7 mouse cellular contexts compared by ENCODE assay signal in genomic region chr5:117864588-117865300, GRCm38 (mm10).
DNase-seq lines count a peak whose midpoint lies in the region; ATAC-seq lines count a peak whose summit lies in the region.

No protein-coding gene starts in this region.

- 0 out of 2 replicates have a peak overlapping the region, but pooled peaks have one; percentile 24 for H3K4me2 ChIP-seq in forebrain, embryonic 11.5 days (ENCODE audit: low read depth, low read length, severe bottlenecking)
- H3K4me2 ChIP-seq in neural tube, embryonic 14.5 days (ENCODE audit: low read depth, low read length) = no peak overlapping the region

- peak; percentile 63; the same call in 1 of the 2 replicates for ATAC-seq in forebrain, embryonic 11.5 days (replicated peaks; ENCODE audit: low FRiP score)
- ATAC-seq in neural tube, embryonic 14.5 days (ENCODE audit: low read depth) = 0 out of 2 replicates have a peak, but pooled peaks have one; percentile 21

- H3K36me3 ChIP-seq in forebrain, embryonic 11.5 days (ENCODE audit: control insufficient read depth, insufficient read depth, low read length) = no peaks in the 10 kb centered on the region
- H3K36me3 ChIP-seq in neural tube, embryonic 14.5 days (ENCODE audit: control insufficient read depth, insufficient read depth, low read length) = no peaks in the 10 kb centered on the region
- H3K36me3 ChIP-seq in heart, embryonic 10.5 days = no peaks in the 10 kb centered on the region

- 10% methylated on average over 13 of the region's 13 CpGs for WGBS in forebrain, embryonic 11.5 days
- 15% methylated on average over 13 of the region's 13 CpGs for WGBS in neural tube, embryonic 14.5 days
- WGBS in heart, embryonic 10.5 days = 15% methylated on average over 13 of the region's 13 CpGs

- no peaks in the 10 kb centered on the region for H3K9me3 ChIP-seq in forebrain, embryonic 11.5 days (ENCODE audit: control insufficient read depth, low read length)
- H3K9me3 ChIP-seq in neural tube, embryonic 14.5 days (ENCODE audit: control insufficient read depth, low read length) = no peaks in the 10 kb centered on the region
- no peaks in the 10 kb centered on the region for H3K9me3 ChIP-seq in heart, embryonic 10.5 days

- no peak overlapping the region for H3K4me3 ChIP-seq in forebrain, embryonic 11.5 days (ENCODE audit: low read depth, low read length)
- no peak overlapping the region for H3K4me3 ChIP-seq in neural tube, embryonic 14.5 days (ENCODE audit: low read depth, low read length)
- H3K4me3 ChIP-seq in heart, embryonic 10.5 days = no peak overlapping the region

- peak overlapping the region; percentile 20; the same call in 1 of the 2 replicates for H3K9ac ChIP-seq in forebrain, embryonic 11.5 days (ENCODE audit: low read length)
- H3K9ac ChIP-seq in neural tube, embryonic 14.5 days (replicated peaks; ENCODE audit: low read depth, low read length) = no peak overlapping the region; the same call in 1 of the 2 replicates

- peak overlapping the region; percentile 37; the same call in 1 of the 2 replicates for H3K27ac ChIP-seq in forebrain, embryonic 11.5 days (ENCODE audit: low read depth, low read length)
- no peak overlapping the region for H3K27ac ChIP-seq in neural tube, embryonic 14.5 days (ENCODE audit: low read depth, low read length)
- no peak overlapping the region for H3K27ac ChIP-seq in heart, embryonic 10.5 days

- DNase-seq in cerebellum, adult 18-20 months = peak; percentile 79 to 82
- peak; percentile 71 for DNase-seq in forebrain, embryonic 11.5 days (ENCODE audit: low spot score)
- peak; percentile 81 to 84 for DNase-seq in layer of hippocampus, adult 8-10 months (ENCODE audit: low spot score in 2 of 2)
- no peak for DNase-seq in heart, embryonic 10.5 days (ENCODE audit: low spot score)
- no peak for DNase-seq in T-cell, adult 2 months (ENCODE audit: low spot score)
- DNase-seq in ovary, postnatal 36 days (ENCODE audit: low spot score) = no peak

- H3K27me3 ChIP-seq in forebrain, embryonic 11.5 days (ENCODE audit: control insufficient read depth, insufficient read depth, low read length) = no peaks in the 10 kb centered on the region
- no peaks in the 10 kb centered on the region for H3K27me3 ChIP-seq in neural tube, embryonic 14.5 days (ENCODE audit: control insufficient read depth, insufficient read depth, low read length)
- peaks cover 67% of the 10 kb centered on the region for H3K27me3 ChIP-seq in heart, embryonic 10.5 days (ENCODE audit: insufficient read depth, poor library complexity, severe bottlenecking)

- H3K4me1 ChIP-seq in forebrain, embryonic 11.5 days (replicated peaks; ENCODE audit: control insufficient read depth, insufficient read depth, low read length) = peaks cover 7% of the 10 kb centered on the region; the same call in 1 of the 2 replicates
- no peaks in the 10 kb centered on the region for H3K4me1 ChIP-seq in neural tube, embryonic 14.5 days (ENCODE audit: control insufficient read depth, insufficient read depth, low read length)
- 0 out of 2 replicates have a peak, but pooled peaks cover 5% of the 10 kb centered on the region for H3K4me1 ChIP-seq in heart, embryonic 10.5 days

Comparison
In these comparisons a context has a peak if more than half of its experiments do, and no peak if none do; other contexts are left out.
1. DNase-seq: peak in cerebellum, adult 18-20 months (2 of 2), forebrain, embryonic 11.5 days (single experiment) and layer of hippocampus, adult 8-10 months (2 of 2); none in heart, embryonic 10.5 days (single experiment), T-cell, adult 2 months (single experiment) and ovary, postnatal 36 days (single experiment).